Mouse (Mus musculus): ENCODE measurements around the gene Tex28.
A peak's percentile ranks its signal among the peaks of the same experiment; 100 is the strongest.
"Not testable (repeated sequence)": the region's sequence is repeated elsewhere in the genome, so short reads cannot be mapped to it uniquely, and the experiment has no call there.

The Tex28 gene

DNA sequence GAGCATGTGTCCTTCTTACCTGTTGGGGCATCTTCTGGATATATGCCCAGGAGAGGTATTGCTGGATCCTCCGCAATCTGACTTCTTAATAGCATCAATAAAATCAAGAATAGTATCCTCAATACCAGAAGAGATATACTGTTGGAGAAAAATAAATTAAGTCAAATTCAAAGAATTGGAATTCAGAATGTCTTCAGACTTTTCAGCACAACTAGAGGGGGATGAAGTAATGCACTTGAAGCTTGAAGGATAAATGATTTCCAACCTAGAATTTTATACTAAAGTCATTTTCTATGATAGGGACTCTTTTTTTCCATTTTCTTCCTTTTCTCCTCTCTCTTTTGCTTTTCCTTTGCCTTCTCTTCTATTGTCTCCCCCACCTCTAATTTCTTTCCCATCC is at the start of gene Tex28:
TSS of gene Tex28 (minus strand) at position 101 of the 400 bp plus-strand sequence.
- no peak for DNase-seq (ENCODE audit: low spot score)

DNA sequence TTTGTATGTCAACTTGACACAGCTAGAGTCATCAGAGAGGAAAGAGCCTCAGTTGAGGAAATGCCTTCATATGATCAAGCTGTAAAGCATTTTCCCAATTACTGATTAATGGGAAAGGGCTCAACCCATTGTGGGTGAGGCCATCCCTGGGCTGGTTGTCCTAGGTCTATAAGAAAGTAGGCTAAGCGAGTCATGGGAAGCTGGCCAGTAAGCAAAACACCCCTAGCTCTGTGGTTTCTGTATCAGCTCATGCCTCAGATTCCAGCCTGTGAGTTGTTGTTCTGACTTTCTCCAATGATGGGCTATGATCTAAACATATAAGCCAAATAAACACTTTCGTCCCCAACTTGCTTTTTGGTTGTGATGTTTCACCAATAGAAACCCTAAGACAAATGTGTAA is 35.9 kb upstream of the Tex28 start:
- DNase-seq (ENCODE audit: low spot score), result no peak

DNA sequence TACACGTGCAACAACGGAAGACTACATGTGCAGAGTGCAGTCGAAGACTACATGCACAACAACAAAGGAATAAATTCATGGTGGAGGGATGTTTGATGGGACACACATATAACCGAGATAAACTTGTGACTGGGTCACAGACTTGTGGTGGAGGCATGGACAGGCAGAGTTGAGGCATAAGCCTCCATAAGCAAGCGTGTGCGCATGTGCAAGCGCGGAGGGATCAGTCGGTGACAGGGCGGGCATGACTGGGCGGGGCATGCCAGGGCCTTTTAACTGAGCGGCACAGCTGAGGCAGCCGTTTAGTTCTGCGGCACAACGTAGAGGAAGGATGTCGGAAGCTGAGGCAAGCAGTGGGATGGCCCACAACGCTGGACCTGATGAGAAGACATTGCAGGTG is 9.3 kb upstream of the Tex28 start, which contains the start of gene Tktl1:
TSS of gene Tktl1 (plus strand) at position 301 of the 400 bp plus-strand sequence.
- no peak for DNase-seq (ENCODE audit: low spot score)

DNA sequence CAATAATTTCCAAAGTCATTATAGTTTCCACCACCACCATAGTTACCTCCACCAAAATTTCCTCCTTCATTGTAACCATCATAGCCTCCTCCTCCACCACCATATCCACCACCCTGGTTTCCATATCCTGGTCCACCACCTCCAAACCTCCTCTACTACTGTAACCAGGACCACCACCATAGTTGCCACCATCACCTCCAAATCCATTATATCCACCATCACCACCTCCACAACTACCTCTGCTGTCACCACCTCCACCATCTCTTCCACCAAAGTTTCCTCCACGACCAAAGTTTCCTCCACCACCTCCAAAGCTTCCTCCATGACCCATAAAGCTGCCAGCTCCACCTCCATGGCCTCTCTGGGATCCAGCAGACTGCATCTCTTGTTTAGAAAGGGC is 32.4 kb downstream of the Tex28 start, which contains the start of gene Mecp2:
TSS of gene Mecp2 (minus strand) at position 101 of the 400 bp plus-strand sequence.
- not testable (repeated sequence) for DNase-seq (ENCODE audit: low spot score)

DNA sequence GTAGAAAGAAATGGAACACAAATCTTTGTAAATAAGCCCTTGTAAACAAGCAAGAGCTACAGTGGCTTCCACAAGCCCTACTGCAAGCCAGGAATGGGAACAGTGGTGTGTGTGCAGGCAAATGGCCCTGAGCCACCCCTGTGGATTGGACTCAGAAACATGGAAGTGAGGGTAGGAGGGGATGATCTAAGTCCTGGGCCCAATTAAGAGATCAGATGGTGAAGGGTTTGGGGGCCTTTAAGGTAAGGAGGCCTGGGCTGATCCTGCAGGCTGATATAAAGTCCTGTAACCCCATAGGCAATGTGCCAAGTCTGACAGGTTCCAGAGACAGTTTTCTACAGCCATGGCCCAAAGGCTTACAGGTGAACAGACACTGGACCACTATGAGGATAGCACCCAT is 40.5 kb downstream of the Tex28 start, which contains the start of gene Opn1mw:
TSS of gene Opn1mw (plus strand) at position 301 of the 400 bp plus-strand sequence.
- no peak for DNase-seq (ENCODE audit: low spot score)

DNA sequence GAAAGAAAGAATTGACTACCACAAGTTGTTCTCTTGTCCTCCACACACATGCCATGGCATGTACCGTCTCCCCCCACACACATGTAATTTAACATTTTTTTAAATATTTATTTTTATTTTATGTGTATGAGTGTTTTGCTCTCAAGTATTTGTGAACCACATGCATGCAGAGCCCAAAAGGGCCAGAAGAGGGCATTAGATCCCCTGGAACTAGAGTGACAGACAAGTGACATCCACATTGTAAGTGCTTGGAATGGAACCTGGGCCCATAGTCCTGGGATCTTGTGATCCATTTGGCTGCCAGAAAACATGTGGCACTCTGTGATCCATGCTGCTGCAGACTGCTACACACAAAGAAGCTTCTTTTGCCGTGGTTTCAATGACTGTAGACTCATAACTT is 42.7 kb downstream of the Tex28 start:
- DNase-seq (ENCODE audit: low spot score), result no peak

DNA sequence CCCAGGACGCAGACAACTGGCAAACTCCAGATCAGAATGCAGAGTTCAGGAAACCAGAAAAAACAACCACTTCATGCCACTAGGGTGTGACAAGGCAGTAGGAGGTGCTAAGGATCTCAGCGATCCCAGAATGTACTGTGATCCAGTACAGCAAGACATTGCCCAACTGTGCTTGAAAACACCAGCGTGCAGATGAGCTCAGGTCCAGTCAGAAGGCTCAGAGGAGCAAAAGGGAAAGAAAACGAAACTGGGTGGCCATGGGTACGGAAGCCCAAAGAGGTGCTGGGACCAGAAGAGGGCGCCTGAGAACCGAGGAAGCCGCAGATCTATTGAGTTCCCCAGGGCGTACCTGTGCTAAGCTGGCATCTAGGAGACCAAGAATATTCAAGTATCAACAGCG is 52.1 kb downstream of the Tex28 start:
- peak; percentile 45 for DNase-seq (ENCODE audit: low spot score)

DNA sequence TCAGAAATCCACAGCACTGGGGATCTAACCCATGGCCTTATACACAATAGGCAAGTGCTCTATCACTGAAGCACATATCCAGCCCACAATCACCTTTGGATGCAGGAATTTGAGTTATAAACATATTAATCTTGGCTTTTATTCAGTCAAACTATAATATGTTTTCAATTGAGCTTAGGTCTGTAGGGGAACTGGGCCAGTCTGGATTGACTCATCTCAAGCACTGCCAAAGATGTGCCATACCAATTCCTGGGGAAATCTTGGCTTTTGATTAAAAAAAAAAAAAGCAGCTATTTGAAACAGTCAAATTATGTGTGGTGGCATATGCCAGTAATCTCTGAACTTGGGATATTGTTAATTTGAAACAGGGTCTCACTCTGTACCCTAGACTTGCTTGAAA is 53.6 kb downstream of the Tex28 start:
- DNase-seq (ENCODE audit: low spot score), result no peak

DNA sequence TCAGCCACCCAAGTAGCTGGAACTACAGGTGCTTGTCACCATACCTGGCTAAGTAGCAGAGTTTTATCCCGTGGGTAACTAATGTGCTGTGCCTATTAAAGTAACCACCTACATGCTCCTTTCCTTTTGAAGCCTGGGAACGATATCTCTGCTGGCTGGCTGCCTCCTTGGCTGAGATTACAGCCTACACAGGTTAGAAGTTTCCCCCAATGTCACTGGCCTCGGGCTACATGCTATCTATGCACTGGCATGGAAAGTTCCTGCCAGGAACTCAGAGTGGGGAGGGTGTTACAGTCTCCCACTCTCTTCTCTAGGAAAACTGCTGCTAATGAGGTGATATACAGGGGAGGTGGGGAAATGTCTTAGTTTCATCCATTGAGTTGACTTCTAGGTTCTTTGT is 58.9 kb downstream of the Tex28 start:
- DNase-seq (ENCODE audit: low spot score), result no peak

DNA sequence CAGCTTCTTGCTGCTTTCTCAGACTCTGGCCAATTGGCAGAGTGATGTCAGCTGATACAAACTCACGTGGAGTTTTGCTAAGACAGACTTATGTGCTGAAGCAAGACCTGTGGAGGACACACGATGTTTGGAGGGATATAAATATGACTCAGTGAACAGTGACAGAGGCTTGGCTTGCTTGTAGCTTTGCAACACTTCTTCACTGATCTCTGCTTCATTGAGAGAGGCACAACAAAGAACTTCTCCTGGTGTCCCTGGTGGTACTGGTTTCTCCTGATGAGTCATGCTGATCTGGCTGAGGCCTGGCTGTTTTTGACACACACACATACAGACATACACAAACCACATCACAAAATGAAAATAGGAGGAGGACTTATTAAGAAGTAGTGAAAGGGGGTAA is 61.7 kb downstream of the Tex28 start:
- DNase-seq (ENCODE audit: low spot score), result no peak

DNA sequence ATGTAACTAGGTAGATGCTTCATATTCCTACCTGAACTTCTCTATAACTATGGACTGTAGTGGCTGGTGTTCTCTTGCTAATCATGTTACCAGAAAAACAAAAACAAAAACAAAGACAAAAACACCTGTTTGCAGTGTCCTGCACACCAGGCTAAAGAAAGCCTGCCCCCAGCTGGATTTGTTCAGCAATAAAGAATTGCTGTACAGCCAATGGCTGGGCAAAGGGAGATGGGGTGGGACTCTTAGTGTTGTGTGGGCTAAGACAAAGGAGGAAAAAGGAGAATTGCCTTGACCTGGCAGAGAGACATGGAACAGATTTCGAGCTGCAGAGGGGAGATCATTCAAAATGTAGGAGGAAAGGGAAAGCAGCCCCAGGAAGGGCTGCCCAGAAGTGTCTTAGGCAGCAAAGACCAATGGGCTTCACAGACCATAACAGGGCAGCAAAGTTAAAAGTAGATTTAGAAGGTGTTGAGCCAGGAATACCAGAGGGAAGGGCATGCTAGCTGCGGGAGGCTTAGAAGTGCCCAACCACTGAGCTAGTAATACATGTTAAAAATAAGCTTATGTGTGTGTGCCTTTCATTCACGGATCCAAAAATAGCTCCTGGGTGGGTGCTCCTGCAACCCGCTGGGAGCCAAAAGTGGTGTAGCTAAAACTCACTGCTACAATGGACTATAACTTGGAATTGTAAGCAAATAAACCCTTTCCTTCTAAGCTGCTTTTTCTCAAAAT is 64.0 kb downstream of the Tex28 start:
- DNase-seq (ENCODE audit: low spot score), result no peak

Data from urinary bladder, postnatal 25 days (tissue).